Mouse (Mus musculus) liver, embryonic 14.5 days (tissue): Measurements from ENCODE around the gene Mindy4. TPM values are rescaled to one million over a fixed set of nuclear protein-coding genes. Genes with fewer than 3 reads are reported as not detected.

ENCODE experiments used
- ATAC-seq: fragments of 200-750 bp; cut with Nextera tagmentation; 2 replicates; pipeline ENCODE4 v1.8.0; 2017; ENCODE audit warnings: moderate number of reproducible peaks, mild to moderate bottlenecking, moderate library complexity; ENCODE audit not compliant: insufficient read depth
- DNase-seq, 3 experiments: peaks; one replicate each; pipeline ENCODE4 v3.0.0-alpha.2; 2012 to 2013; ENCODE audit warnings: low read depth in 3 of 3, low spot score in 3 of 3
- H3K27ac ChIP-seq: fragments of 300-500 bp; sonication (generic); 2 replicates; pipeline ENCODE4 v1.5.1; 2014; ENCODE audit warnings: moderate library complexity, mild to moderate bottlenecking, control low read depth, inconsistent platforms
- H3K27me3 ChIP-seq: fragments of 300-500 bp; sonication (generic); 2 replicates; pipeline ENCODE4 v1.6.1; 2014; ENCODE audit warnings: mild to moderate bottlenecking, low read length, moderate library complexity; ENCODE audit not compliant: control insufficient read depth, insufficient read depth
- H3K36me3 ChIP-seq: fragments of 300-500 bp; sonication (generic); replicated peaks from 2 replicates; pipeline ENCODE4 v1.6.1; 2014; ENCODE audit warnings: low read depth; ENCODE audit not compliant: control insufficient read depth, insufficient read depth
- H3K4me1 ChIP-seq, 2 experiments: fragments of 200-500 bp in 1 of 2; fragments of 300-500 bp in 1 of 2; sonication (generic) in 1 of 2; replicated peaks; 2 replicates each; pipeline ENCODE4 v1.6.1; 2012 to 2014; ENCODE audit warnings: antibody characterized with exemption in 1 of 2, inconsistent platforms in 1 of 2, low read length in 1 of 2; ENCODE audit not compliant: control insufficient read depth in 2 of 2, insufficient read depth in 2 of 2
- H3K4me2 ChIP-seq: fragments of 300-500 bp; sonication (generic); 2 replicates; pipeline ENCODE4 v1.6.1; 2014; ENCODE audit warnings: low read depth, mild to moderate bottlenecking, control low read depth, moderate library complexity
- H3K4me3 ChIP-seq, 2 experiments: fragments of 200-500 bp in 1 of 2; fragments of 300-500 bp in 1 of 2; sonication (generic) in 1 of 2; 2 replicates each; pipeline ENCODE4 v1.5.1; 2012 to 2014; ENCODE audit warnings: low read depth in 2 of 2, low read length in 2 of 2, mild to moderate bottlenecking in 2 of 2, control low read depth in 1 of 2, inconsistent platforms in 1 of 2, moderate library complexity in 1 of 2; ENCODE audit not compliant: insufficient read depth in 1 of 2
- H3K9ac ChIP-seq: fragments of 300-500 bp; sonication (generic); replicated peaks from 2 replicates; pipeline ENCODE4 v1.6.1; 2014; ENCODE audit warnings: mild to moderate bottlenecking, control low read depth, moderate library complexity
- H3K9me3 ChIP-seq: fragments of 300-500 bp; sonication (generic); 2 replicates; pipeline ENCODE4 v1.6.1; 2016; ENCODE audit warnings: low read length, mixed read lengths; ENCODE audit not compliant: control insufficient read depth
- CTCF ChIP-seq: IDR thresholded peaks from 2 replicates; pipeline ENCODE4 v1.5.1; 2016; ENCODE audit warnings: antibody characterized with exemption, low read depth, control low read depth
- EP300 ChIP-seq: IDR thresholded peaks from 2 replicates; pipeline ENCODE4 v1.6.1; 2016; ENCODE audit warnings: antibody characterized with exemption, low read depth
- WGBS: fragments of 180-500 bp; shearing (Covaris S2); extraction: QIAGEN DNeasy Blood & Tissue Kit; methylation state at CpG from one replicate; pipeline ENCODE4 v1.1.7; 2014; ENCODE audit not compliant: insufficient replicate concordance; 5-methylcytosine and 5-hydroxymethylcytosine counted together
- polyA plus RNA-seq, 2 experiments: library from polyadenylated mRNA; depleted of rRNA in 1 of 2; stranded (reverse) in 1 of 2; unstranded in 1 of 2; fragments of >200 nt; fragmentation: Nextera tagmentation in 1 of 2; extraction: Ambion mirVana in 1 of 2; gene quantifications; 2 replicates each; pipeline versions ENCODE4 v1.2.1 to v1.2.3; 2012 to 2014

Gene Mindy4
- polyA plus RNA-seq, 2 experiments = 0.58 to 0.99 TPM

DNA sequence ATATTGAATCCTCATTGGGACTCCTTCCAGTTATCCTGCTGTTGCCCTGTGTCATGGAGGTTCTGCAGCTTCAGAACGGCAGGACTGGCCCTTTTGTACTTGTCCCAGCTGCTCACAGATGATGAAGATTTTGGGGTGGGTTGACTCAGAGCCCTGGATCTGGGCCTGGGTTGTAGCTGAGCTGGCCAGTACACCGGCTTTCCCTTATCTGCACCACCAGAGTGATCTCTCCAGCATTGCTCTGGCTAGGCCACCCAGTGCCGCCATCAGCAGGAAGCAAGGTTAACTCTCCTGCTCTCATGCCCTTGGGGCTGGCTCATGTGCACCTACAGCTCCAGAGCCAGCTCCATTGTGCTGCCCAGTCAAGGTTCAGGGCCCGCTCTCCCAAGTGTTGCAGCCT is 117.7 kb downstream of the Mindy4 start:
- H3K4me1 ChIP-seq = peaks cover 59 to 65% of the 10 kb centered on the region in 2 experiments
- H3K27me3 ChIP-seq = no peaks in the 10 kb centered on the region
- peak overlapping the region; percentile 65 for H3K27ac ChIP-seq
- H3K4me3 ChIP-seq = no peak overlapping the region
- H3K9me3 ChIP-seq = no peaks in the 10 kb centered on the region
- 17% methylated on average over 4 of the region's 4 CpGs for WGBS
- peak; percentile 63 for ATAC-seq
- peak overlapping the region; percentile 32 for H3K9ac ChIP-seq
- DNase-seq = no peak
- TF ChIP-seq CTCF (peak; percentile 40; the same call in 1 of the 2 replicates), EP300 (peak; percentile 67)
- no peaks in the 10 kb centered on the region for H3K36me3 ChIP-seq
- peak overlapping the region; percentile 26 for H3K4me2 ChIP-seq

DNA sequence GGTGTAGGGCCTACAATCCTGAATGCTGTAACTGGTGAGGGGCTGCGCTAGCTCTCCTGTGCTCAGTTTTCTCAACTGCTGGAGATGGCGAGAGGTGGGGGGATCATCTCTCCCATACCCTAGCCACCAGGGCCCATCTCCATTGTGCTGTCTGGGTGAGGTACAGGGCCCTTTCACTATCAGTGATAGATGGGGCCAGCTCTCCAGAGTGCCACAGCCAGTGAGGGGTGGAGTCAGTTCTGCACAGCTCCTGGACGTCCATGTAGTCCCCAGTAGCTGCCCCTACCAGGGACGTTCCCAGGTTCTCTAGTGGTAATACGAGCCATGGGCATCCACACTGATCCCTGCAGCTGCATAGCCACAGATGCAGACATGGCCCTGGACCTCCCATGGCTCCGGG is 118.3 kb downstream of the Mindy4 start:
- no peak for DNase-seq
- H3K9me3 ChIP-seq = no peaks in the 10 kb centered on the region
- no peak overlapping the region for H3K4me3 ChIP-seq
- H3K9ac ChIP-seq = peak overlapping the region; percentile 45
- WGBS = 22% methylated on average over 6 of the region's 6 CpGs
- ATAC-seq = peak; percentile 66
- TF ChIP-seq EP300 = no peak; the same call in 1 of the 2 replicates
- TF ChIP-seq CTCF = no peak
- peak overlapping the region; percentile 68 for H3K27ac ChIP-seq
- peak overlapping the region; percentile 26 for H3K4me2 ChIP-seq
- H3K36me3 ChIP-seq = no peaks in the 10 kb centered on the region
- H3K4me1 ChIP-seq = peaks cover 65 to 71% of the 10 kb centered on the region in 2 experiments
- H3K27me3 ChIP-seq = no peaks in the 10 kb centered on the region

DNA sequence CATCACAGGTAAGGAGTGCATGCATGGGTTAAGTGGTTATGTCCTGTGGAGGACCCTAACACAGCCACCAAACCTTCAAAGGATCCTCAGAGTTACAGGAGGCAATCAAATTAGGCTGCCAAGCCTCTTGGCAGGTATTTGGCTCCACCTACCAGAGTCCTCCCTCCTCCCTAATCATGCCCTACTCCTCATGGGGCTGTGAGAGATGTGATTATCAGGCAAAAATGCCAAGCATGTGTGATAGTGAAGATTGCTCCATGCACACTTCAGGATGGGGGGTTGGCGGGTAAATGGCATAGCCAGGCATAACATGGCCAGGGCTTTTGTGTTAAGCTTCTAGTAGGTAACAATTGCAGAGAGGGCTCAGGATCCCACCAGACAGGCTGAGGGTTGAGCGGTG is 119.8 kb downstream of the Mindy4 start:
- ATAC-seq (peak; percentile 45), DNase-seq (peak in 1 of 3 experiments; percentile 67)
- H3K36me3 ChIP-seq = no peaks in the 10 kb centered on the region
- WGBS = 43% methylated on average over 2 of the region's 2 CpGs
- H3K9me3 ChIP-seq = no peaks in the 10 kb centered on the region
- peak overlapping the region; percentile 91 for H3K27ac ChIP-seq
- peak overlapping the region; percentile 45 for H3K9ac ChIP-seq
- no peak for TF ChIP-seq CTCF
- TF ChIP-seq EP300 = peak; percentile 85
- H3K4me1 ChIP-seq = peaks cover 70 to 85% of the 10 kb centered on the region in 2 experiments
- H3K27me3 ChIP-seq = no peaks in the 10 kb centered on the region
- H3K4me3 ChIP-seq = no peak overlapping the region
- H3K4me2 ChIP-seq = peak overlapping the region; percentile 72

DNA sequence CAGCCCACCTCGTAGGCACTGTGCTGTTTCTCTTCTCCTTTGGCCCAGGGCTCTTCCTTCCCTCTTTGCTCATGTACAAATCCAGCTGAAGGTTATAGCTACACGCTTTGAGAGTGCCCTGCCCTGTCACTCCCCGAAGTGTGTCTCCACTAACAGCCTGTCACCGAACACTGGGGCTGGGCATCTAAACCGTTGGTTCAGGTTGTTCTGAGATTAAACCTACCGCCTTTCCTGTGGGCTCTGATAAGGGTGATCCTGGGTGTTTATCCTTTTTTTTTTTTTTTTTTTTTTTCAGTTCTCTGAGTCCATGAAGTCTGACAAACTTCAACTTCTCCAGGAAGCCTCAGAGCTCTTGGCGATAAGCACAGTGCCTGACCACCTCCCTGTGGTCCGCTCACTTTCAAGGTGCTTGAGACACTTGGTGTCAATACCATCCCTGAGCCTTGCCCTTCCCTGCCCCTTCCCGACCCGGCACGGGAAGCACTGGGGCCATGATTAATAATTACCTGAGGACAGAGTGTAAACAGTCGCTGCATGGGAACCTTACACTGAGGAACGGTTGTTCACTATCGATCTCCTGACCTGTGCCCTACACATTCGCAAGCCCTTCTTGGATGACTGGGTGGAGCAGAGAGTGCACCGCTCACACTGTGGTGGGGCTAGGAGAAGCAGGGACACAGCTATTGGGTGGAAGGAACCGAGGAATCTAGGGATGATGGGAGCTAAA is 120.9 kb downstream of the Mindy4 start:
- no peaks in the 10 kb centered on the region for H3K27me3 ChIP-seq
- H3K4me2 ChIP-seq = peak overlapping the region; percentile 72
- DNase-seq (peak; percentile 78 to 85 (median 82)), ATAC-seq (peak; percentile 75)
- H3K27ac ChIP-seq = peak overlapping the region; percentile 91
- H3K9me3 ChIP-seq = no peaks in the 10 kb centered on the region
- peak overlapping the region; percentile 59 for H3K9ac ChIP-seq
- 6% methylated on average over 17 of the region's 17 CpGs for WGBS
- H3K4me3 ChIP-seq = peak overlapping the region; percentile 12 to 17; a peak in 3 of 4 replicates
- no peaks in the 10 kb centered on the region for H3K36me3 ChIP-seq
- TF ChIP-seq CTCF (no peak), EP300 (peak; percentile 99)
- peaks cover 70 to 89% of the 10 kb centered on the region in 2 experiments for H3K4me1 ChIP-seq

DNA sequence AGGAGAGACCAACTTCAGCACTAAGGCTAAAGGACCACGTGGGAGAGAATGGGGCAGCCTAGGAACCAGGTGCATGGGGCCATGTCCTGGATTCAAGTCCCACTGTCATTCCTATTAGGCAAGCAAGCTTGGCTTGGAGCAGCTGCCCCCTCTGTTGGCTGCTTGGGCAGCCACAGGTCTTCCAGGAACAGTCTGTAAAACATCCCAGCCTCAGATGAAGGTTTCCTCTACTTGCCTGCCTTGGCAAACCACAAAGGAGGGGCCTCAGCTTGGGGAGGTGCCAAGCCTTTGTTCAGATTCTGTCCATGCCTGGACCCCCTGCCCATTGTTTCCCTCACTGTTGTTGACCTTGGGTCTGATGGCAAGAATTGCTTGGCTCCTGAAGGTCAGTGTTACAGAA is 121.6 kb downstream of the Mindy4 start:
- Histone ChIP-seq H3K4me1 (peaks cover 65 to 84% of the 10 kb centered on the region in 2 experiments), H3K4me2 (peak overlapping the region; percentile 72), H3K9ac (no peak overlapping the region; the same call in 1 of the 2 replicates), H3K36me3 (no peaks in the 10 kb centered on the region), H3K27me3 (no peaks in the 10 kb centered on the region), H3K4me3 (no peak overlapping the region), H3K9me3 (no peaks in the 10 kb centered on the region), H3K27ac (peak overlapping the region; percentile 91)
- DNase-seq = no peak
- 5% methylated on average over 1 of the region's 1 CpGs for WGBS
- ATAC-seq = 0 out of 2 replicates have a peak, but pooled peaks have one; percentile 7
- TF ChIP-seq EP300 (no peak), CTCF (peak; percentile 81)
